In genomic region chr13:51844661-51845060, GRCm38 (mm10) we compare ENCODE assay signal across 8 mouse cellular contexts. TPM values are rescaled to one million over a fixed set of nuclear protein-coding genes. Genes with fewer than 3 reads are reported as not detected.
DNase-seq lines count a peak whose midpoint lies in the region; ATAC-seq and TF ChIP-seq lines count a peak whose summit lies in the region.

No protein-coding gene starts in this region.

- no peak overlapping the region for H3K9ac ChIP-seq in forebrain, embryonic 16.5 days (replicated peaks; ENCODE audit: low read depth, low read length)
- H3K9ac ChIP-seq in embryonic facial prominence, embryonic 11.5 days (replicated peaks; ENCODE audit: low read length) = no peak overlapping the region
- H3K9ac ChIP-seq in limb, embryonic 11.5 days (ENCODE audit: low read length) = no peak overlapping the region
- no peak overlapping the region for H3K9ac ChIP-seq in neural tube, embryonic 12.5 days

- intact Hi-C loops in heart, postnatal 36 days (cut with DNase I) = loop anchor here (2.0 to 5.0 kb wide), 5 partner anchors 118 to 688 kb away; partner anchors contain the start of gene Diras2

- TF ChIP-seq POLR2A in testis, adult 2 months (IDR thresholded peaks at IDR 0.05; ENCODE audit: control insufficient read depth, low read depth, low read length) = no peak

- peak; percentile 85 for TF ChIP-seq CTCF in testis, adult 2 months (IDR thresholded peaks at IDR 0.05; ENCODE audit: control insufficient read depth, insufficient read depth, insufficient replicate concordance, low read depth, low read length)

- no peaks in the 10 kb centered on the region for H3K9me3 ChIP-seq in forebrain, embryonic 10.5 days
- no peaks in the 10 kb centered on the region for H3K9me3 ChIP-seq in forebrain, embryonic 16.5 days (ENCODE audit: control insufficient read depth, low read length)
- no peaks in the 10 kb centered on the region for H3K9me3 ChIP-seq in embryonic facial prominence, embryonic 11.5 days (replicated peaks; ENCODE audit: control insufficient read depth, low read length)
- no peaks in the 10 kb centered on the region for H3K9me3 ChIP-seq in limb, embryonic 11.5 days (ENCODE audit: control insufficient read depth, low read length)
- no peaks in the 10 kb centered on the region for H3K9me3 ChIP-seq in neural tube, embryonic 12.5 days

- H3K4me3 ChIP-seq in forebrain, embryonic 10.5 days = peak overlapping the region; percentile 62; the same call in 1 of the 2 replicates
- H3K4me3 ChIP-seq in forebrain, embryonic 16.5 days (replicated peaks; ENCODE audit: low read length) = no peak overlapping the region
- no peak overlapping the region for H3K4me3 ChIP-seq in embryonic facial prominence, embryonic 11.5 days (ENCODE audit: low read depth, low read length)
- H3K4me3 ChIP-seq in limb, embryonic 11.5 days (ENCODE audit: low read depth, low read length) = no peak overlapping the region
- no peak overlapping the region for H3K4me3 ChIP-seq in neural tube, embryonic 12.5 days
- H3K4me3 ChIP-seq in testis, adult 2 months (ENCODE audit: control insufficient read depth, low read depth, low read length) = no peak overlapping the region

- ATAC-seq in forebrain, embryonic 16.5 days = no peak
- no peak for ATAC-seq in embryonic facial prominence, embryonic 11.5 days (replicated peaks; ENCODE audit: insufficient number of reproducible peaks, low FRiP score, low TSS enrichment, low read depth)
- no peak for ATAC-seq in limb, embryonic 11.5 days (ENCODE audit: insufficient number of reproducible peaks, low FRiP score, low TSS enrichment, low read depth)
- ATAC-seq in neural tube, embryonic 12.5 days (ENCODE audit: low FRiP score, low read depth) = no peak

- no peak overlapping the region for H3K4me2 ChIP-seq in forebrain, embryonic 16.5 days (ENCODE audit: low read length)
- H3K4me2 ChIP-seq in embryonic facial prominence, embryonic 11.5 days (ENCODE audit: low read depth, low read length) = no peak overlapping the region
- H3K4me2 ChIP-seq in limb, embryonic 11.5 days (ENCODE audit: low read depth, severe bottlenecking) = no peak overlapping the region
- peak overlapping the region; percentile 82; the same call in 1 of the 2 replicates for H3K4me2 ChIP-seq in neural tube, embryonic 12.5 days (replicated peaks)

- peaks cover 5% of the 10 kb centered on the region; the same call in 1 of the 2 replicates for H3K36me3 ChIP-seq in forebrain, embryonic 10.5 days (replicated peaks)
- no peaks in the 10 kb centered on the region for H3K36me3 ChIP-seq in forebrain, embryonic 16.5 days (ENCODE audit: control insufficient read depth, insufficient read depth)
- no peaks in the 10 kb centered on the region for H3K36me3 ChIP-seq in embryonic facial prominence, embryonic 11.5 days (replicated peaks; ENCODE audit: control insufficient read depth, insufficient read depth, low read depth, low read length)
- H3K36me3 ChIP-seq in limb, embryonic 11.5 days (ENCODE audit: control insufficient read depth, insufficient read depth, low read length) = no peaks in the 10 kb centered on the region
- no peaks in the 10 kb centered on the region for H3K36me3 ChIP-seq in neural tube, embryonic 12.5 days
- no peaks in the 10 kb centered on the region for H3K36me3 ChIP-seq in testis, adult 2 months (ENCODE audit: control insufficient read depth, insufficient read depth, low read length)

- WGBS in forebrain, embryonic 10.5 days = 17% methylated on average over 10 of the region's 10 CpGs
- 15% methylated on average over 10 of the region's 10 CpGs for WGBS in forebrain, embryonic 16.5 days
- 27% methylated on average over 10 of the region's 10 CpGs for WGBS in embryonic facial prominence, embryonic 11.5 days
- 16% methylated on average over 10 of the region's 10 CpGs for WGBS in limb, embryonic 11.5 days
- WGBS in neural tube, embryonic 12.5 days = 19% methylated on average over 10 of the region's 10 CpGs

- peak overlapping the region; percentile 67 for H3K27ac ChIP-seq in forebrain, embryonic 10.5 days
- H3K27ac ChIP-seq in forebrain, embryonic 16.5 days (ENCODE audit: low read length) = no peak overlapping the region
- no peak overlapping the region for H3K27ac ChIP-seq in embryonic facial prominence, embryonic 11.5 days (replicated peaks; ENCODE audit: low read depth, low read length)
- H3K27ac ChIP-seq in limb, embryonic 11.5 days (replicated peaks; ENCODE audit: low read depth, low read length) = no peak overlapping the region
- no peak overlapping the region for H3K27ac ChIP-seq in neural tube, embryonic 12.5 days
- H3K27ac ChIP-seq in testis, adult 2 months (ENCODE audit: control insufficient read depth, insufficient read depth, low read depth, low read length) = no peak overlapping the region

- peaks cover 88% of the 10 kb centered on the region for H3K27me3 ChIP-seq in forebrain, embryonic 10.5 days (ENCODE audit: poor library complexity, severe bottlenecking)
- peaks cover 16% of the 10 kb centered on the region for H3K27me3 ChIP-seq in forebrain, embryonic 16.5 days (replicated peaks; ENCODE audit: control insufficient read depth, insufficient read depth, low read length)
- H3K27me3 ChIP-seq in embryonic facial prominence, embryonic 11.5 days (ENCODE audit: control insufficient read depth, insufficient read depth, low read length) = peaks cover 2% of the 10 kb centered on the region; the same call in 1 of the 2 replicates
- H3K27me3 ChIP-seq in limb, embryonic 11.5 days (ENCODE audit: control insufficient read depth, insufficient read depth, low read length) = no peaks in the 10 kb centered on the region
- H3K27me3 ChIP-seq in neural tube, embryonic 12.5 days (replicated peaks) = peaks cover 34% of the 10 kb centered on the region
- no peaks in the 10 kb centered on the region for H3K27me3 ChIP-seq in testis, adult 2 months (ENCODE audit: control insufficient read depth, insufficient read depth, low read length)

- H3K4me1 ChIP-seq in forebrain, embryonic 10.5 days = peaks cover 85% of the 10 kb centered on the region
- H3K4me1 ChIP-seq in forebrain, embryonic 16.5 days (replicated peaks; ENCODE audit: control insufficient read depth, insufficient read depth, low read length) = peaks cover 53% of the 10 kb centered on the region
- H3K4me1 ChIP-seq in embryonic facial prominence, embryonic 11.5 days (ENCODE audit: control insufficient read depth, insufficient read depth, low read length) = peaks cover 7% of the 10 kb centered on the region
- H3K4me1 ChIP-seq in limb, embryonic 11.5 days (ENCODE audit: control insufficient read depth, insufficient read depth, low read length) = peaks cover 32% of the 10 kb centered on the region
- H3K4me1 ChIP-seq in neural tube, embryonic 12.5 days = peaks cover 50% of the 10 kb centered on the region
- H3K4me1 ChIP-seq in testis, adult 2 months (ENCODE audit: control insufficient read depth, insufficient read depth, low read length) = peaks cover 40% of the 10 kb centered on the region

- DNase-seq in forebrain, embryonic 10.5 days (ENCODE audit: extremely low spot score, low spot score) = peak; percentile 68
- peak; percentile 38 for DNase-seq in adrenal gland, adult 8-10 months
- DNase-seq in embryonic facial prominence, embryonic 11.5 days (ENCODE audit: low spot score) = peak; percentile 71
- peak; percentile 76 to 80 for DNase-seq in heart, postnatal 36 days
- peak; percentile 81 for DNase-seq in limb, embryonic 11.5 days (ENCODE audit: low spot score)

RNA-seq across cellular contexts. Expression of gene Gadd45g, which starts 1.8 kb away (rescaled TPM):
- polyA plus RNA-seq in forebrain, embryonic 10.5 days (2016; fragmentation: Nextera tagmentation; extraction: Ambion mirVana) = 102 and 107 TPM in 2 replicates
- 119 and 122 TPM in 2 replicates for polyA plus RNA-seq in forebrain, embryonic 16.5 days (2015; fragmentation: Nextera tagmentation; extraction: Ambion mirVana)
- total RNA-seq in adrenal gland, adult 8-10 months (2022) = 10 to 100 TPM; 13.3 to 61.3 (median 18.6) TPM
- polyA plus RNA-seq in embryonic facial prominence, embryonic 11.5 days (2014; fragmentation: Nextera tagmentation; extraction: Ambion mirVana) = 57.1 and 62.0 TPM in 2 replicates
- 10 to 100 TPM in 1 of 2 experiments, 1 to 10 TPM in 1; 9.5 to 10.7 TPM for total RNA-seq in heart, postnatal 36 days (2021)
- polyA plus RNA-seq in limb, embryonic 11.5 days (2014; fragmentation: Nextera tagmentation; extraction: Ambion mirVana) = 20.5 and 20.7 TPM in 2 replicates
- polyA plus RNA-seq in neural tube, embryonic 12.5 days (2016; fragmentation: Nextera tagmentation; extraction: Ambion mirVana) = 237 and 261 TPM in 2 replicates
- 13.0 and 13.6 TPM in 2 replicates for polyA plus RNA-seq in testis, adult 2 months (2012; rRNA removed)

RNA-seq across cellular contexts. Expression of gene Sema4d, which starts 51.1 kb away (rescaled TPM):
- 8.0 and 8.4 TPM in 2 replicates for polyA plus RNA-seq in forebrain, embryonic 10.5 days (2016; fragmentation: Nextera tagmentation; extraction: Ambion mirVana)
- 20.8 and 24.6 TPM in 2 replicates for polyA plus RNA-seq in forebrain, embryonic 16.5 days (2015; fragmentation: Nextera tagmentation; extraction: Ambion mirVana)
- 10 to 100 TPM in 3 of 4 experiments, 1 to 10 TPM in 1; 8.9 to 23.2 (median 16.2) TPM for total RNA-seq in adrenal gland, adult 8-10 months (2022)
- polyA plus RNA-seq in embryonic facial prominence, embryonic 11.5 days (2014; fragmentation: Nextera tagmentation; extraction: Ambion mirVana) = 5.4 and 6.7 TPM in 2 replicates
- 10 to 100 TPM; 69.8 to 77.5 TPM for total RNA-seq in heart, postnatal 36 days (2021)
- polyA plus RNA-seq in limb, embryonic 11.5 days (2014; fragmentation: Nextera tagmentation; extraction: Ambion mirVana) = 5.1 and 5.3 TPM in 2 replicates
- 8.5 and 9.9 TPM in 2 replicates for polyA plus RNA-seq in neural tube, embryonic 12.5 days (2016; fragmentation: Nextera tagmentation; extraction: Ambion mirVana)
- 1.2 and 1.4 TPM in 2 replicates for polyA plus RNA-seq in testis, adult 2 months (2012; rRNA removed)
